Mouse (Mus musculus) forebrain, embryonic 15.5 days (tissue): ENCODE data around the gene Krt36. TPM values are rescaled to one million over a fixed set of nuclear protein-coding genes. Genes with fewer than 3 reads are reported as not detected.

Experiments used
- ATAC-seq: fragments of 200-750 bp; cut with Nextera tagmentation; replicated peaks from 2 replicates; pipeline ENCODE4 v1.8.0; 2017; ENCODE audit warnings: mild to moderate bottlenecking, moderate TSS enrichment, moderate library complexity
- H3K27ac ChIP-seq: fragments of 300-500 bp; sonication (generic); replicated peaks from 2 replicates; pipeline ENCODE4 v1.5.1; 2015; ENCODE audit warnings: mild to moderate bottlenecking, inconsistent platforms
- H3K27me3 ChIP-seq: fragments of 300-500 bp; sonication (generic); 2 replicates; pipeline ENCODE4 v1.6.1; 2015; ENCODE audit warnings: inconsistent platforms
- H3K36me3 ChIP-seq: fragments of 300-500 bp; sonication (generic); 2 replicates; pipeline ENCODE4 v1.6.1; 2015; ENCODE audit warnings: mild to moderate bottlenecking, inconsistent platforms
- H3K4me1 ChIP-seq: fragments of 300-500 bp; sonication (generic); 2 replicates; pipeline ENCODE4 v1.6.1; 2015; ENCODE audit warnings: inconsistent platforms
- H3K4me2 ChIP-seq: fragments of 300-500 bp; sonication (generic); replicated peaks from 2 replicates; pipeline ENCODE4 v1.6.1; 2015; ENCODE audit warnings: mild to moderate bottlenecking, inconsistent platforms
- H3K4me3 ChIP-seq: fragments of 300-500 bp; sonication (generic); 2 replicates; pipeline ENCODE4 v1.5.1; 2015; ENCODE audit warnings: mild to moderate bottlenecking, inconsistent platforms
- H3K9ac ChIP-seq: fragments of 300-500 bp; sonication (generic); replicated peaks from 2 replicates; pipeline ENCODE4 v1.6.1; 2015; ENCODE audit warnings: mild to moderate bottlenecking, inconsistent platforms
- H3K9me3 ChIP-seq: fragments of 300-500 bp; sonication (generic); 2 replicates; pipeline ENCODE4 v1.6.1; 2016; ENCODE audit warnings: inconsistent platforms
- WGBS: fragments of 180-500 bp; shearing (Covaris S2); methylation state at CpG from one replicate; pipeline ENCODE4 v1.1.7; 2015; ENCODE audit warnings: mixed read lengths; 5-methylcytosine and 5-hydroxymethylcytosine counted together
- polyA plus RNA-seq: library from polyadenylated mRNA; unstranded; fragments of >200 nt; fragmentation: Nextera tagmentation; extraction: Ambion mirVana; gene quantifications from 2 replicates; pipeline ENCODE4 v1.2.1, GENCODE M21; 2015

The Krt36 gene
- polyA plus RNA-seq: not detected in 2 replicates

DNA sequence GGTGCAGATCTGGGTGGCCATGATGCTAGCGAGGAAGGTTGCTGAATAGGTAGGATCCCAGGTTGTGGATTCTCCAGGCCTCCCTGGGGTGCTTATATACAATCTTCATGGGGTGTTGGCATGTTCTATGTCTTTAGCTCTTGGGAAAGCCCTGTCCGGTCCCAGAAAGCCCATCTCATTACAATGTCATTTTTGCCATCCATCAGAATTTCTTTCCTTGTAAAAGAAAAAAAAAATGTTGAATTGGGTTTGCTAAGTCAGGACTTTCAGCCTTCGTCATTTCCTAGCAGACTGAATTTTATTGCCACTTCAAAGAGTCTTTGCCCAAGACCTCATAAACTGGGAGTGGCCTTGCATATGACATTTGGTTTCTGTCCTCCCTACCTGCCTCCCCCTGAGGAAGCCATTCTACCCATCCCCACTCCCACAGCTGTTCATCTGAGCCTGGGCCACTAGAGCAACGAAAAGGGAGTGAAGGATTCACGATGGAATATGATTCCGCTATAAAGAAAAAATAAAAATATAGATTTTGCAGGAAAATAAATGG lies at the start of gene Krt36:
TSS of gene Krt36 (minus strand) at position 51 of the 547 bp plus-strand sequence.
- H3K4me3 ChIP-seq: no peak within 1 kb of the TSS
- ATAC-seq: no peak
- H3K9me3 ChIP-seq: no peaks in the 10 kb centered on the region
- H3K4me2 ChIP-seq: no peak within 1 kb of the TSS
- WGBS: 87% methylated on average over 6 of the region's 6 CpGs
- no peak within 1 kb of the TSS for H3K27ac ChIP-seq
- no peaks in the 10 kb centered on the region for H3K27me3 ChIP-seq
- no peaks in the 10 kb centered on the region for H3K36me3 ChIP-seq
- no peaks in the 10 kb centered on the region for H3K4me1 ChIP-seq
- H3K9ac ChIP-seq: no peak within 1 kb of the TSS

DNA sequence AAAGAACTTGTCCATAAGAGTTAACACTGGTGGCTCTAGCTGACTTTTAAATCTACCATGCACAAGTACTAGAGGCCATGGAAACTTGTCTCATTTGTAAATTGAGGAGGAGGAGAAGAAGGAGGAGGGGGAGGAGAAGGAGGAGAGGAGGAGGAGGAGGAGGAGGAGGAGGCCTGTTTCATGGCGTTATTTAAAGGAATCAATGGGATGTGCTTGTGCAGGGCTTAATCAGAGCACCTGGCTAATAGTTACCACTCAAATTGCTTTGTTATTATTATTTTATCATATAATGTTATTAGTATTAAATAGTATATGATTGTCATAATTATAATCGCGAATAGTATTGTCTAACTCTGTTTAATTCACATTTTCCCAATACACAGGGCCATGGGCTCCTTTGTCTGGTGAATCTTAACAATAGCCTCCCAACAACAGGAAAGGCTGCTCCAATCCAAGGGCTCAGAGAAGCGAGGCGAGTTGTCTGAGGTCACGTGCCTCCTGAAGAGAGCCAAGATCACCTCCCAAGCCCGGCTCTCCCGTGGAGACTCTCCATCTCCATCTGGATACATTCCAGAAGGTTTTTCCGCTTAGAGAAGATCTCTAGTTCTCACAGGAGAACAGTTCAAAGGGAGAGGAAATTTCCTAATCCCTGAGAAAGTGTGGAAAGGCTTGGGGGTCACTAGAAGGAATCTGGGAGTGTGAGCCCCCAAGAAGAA lies 43.3 kb upstream of the Krt36 start, which contains the start of gene Krt19:
TSS of gene Krt19 (minus strand) at position 51 of the 716 bp plus-strand sequence.
- Histone ChIP-seq H3K4me2 (no peak within 1 kb of the TSS), H3K36me3 (no peaks in the 10 kb centered on the region), H3K9ac (no peak within 1 kb of the TSS), H3K9me3 (no peaks in the 10 kb centered on the region), H3K27ac (no peak within 1 kb of the TSS), H3K4me3 (no peak within 1 kb of the TSS), H3K27me3 (peaks cover 29% of the 10 kb centered on the region), H3K4me1 (0 out of 2 replicates have a peak, but pooled peaks cover 6% of the 10 kb centered on the region)
- WGBS: 44% methylated on average over 9 of the region's 9 CpGs
- no peak for ATAC-seq

DNA sequence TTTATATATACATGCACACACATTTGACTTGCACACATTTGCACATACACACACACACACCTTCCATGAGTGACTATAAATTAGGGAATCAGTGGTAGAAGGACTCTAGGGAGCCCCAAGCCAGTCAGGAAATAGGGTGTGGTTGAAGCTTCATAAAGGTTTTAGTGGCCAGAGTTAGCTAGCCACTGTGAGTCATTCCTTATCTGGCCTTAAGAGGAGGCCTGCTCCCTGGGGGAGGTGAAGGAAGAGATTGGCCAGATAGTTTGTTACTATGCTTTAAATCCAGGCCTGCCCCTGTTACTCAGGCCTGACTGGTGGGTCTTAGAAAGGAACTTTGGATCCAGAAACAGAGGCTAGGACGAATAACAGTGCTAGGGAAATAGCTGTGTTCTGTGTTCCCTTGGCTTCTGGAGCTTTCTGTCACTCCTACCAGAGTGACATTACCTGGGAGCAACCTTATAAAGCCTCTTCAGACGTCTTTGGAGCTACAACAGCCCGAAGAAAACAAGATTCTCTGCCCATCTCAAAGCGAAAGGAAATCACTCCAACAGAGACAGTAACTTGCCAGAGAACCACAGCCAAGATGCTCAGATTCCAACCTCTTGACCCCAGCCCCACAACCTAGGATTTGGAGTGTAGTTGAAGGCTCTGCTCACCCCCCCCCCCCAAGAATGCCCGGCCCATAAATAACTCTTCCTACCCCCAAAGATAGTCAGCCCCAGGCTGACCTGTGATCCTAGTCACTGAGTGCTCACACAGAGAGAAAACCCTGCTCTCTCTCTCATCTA lies 42.3 kb upstream of the Krt36 start:
- Histone ChIP-seq H3K27me3 (peaks cover 29% of the 10 kb centered on the region), H3K36me3 (no peaks in the 10 kb centered on the region), H3K9ac (no peak overlapping the region), H3K4me1 (0 out of 2 replicates have a peak, but pooled peaks cover 6% of the 10 kb centered on the region), H3K9me3 (no peaks in the 10 kb centered on the region), H3K4me2 (no peak overlapping the region), H3K4me3 (no peak overlapping the region), H3K27ac (no peak overlapping the region)
- ATAC-seq: no peak
- WGBS: 68% methylated on average over 5 of the region's 5 CpGs

DNA sequence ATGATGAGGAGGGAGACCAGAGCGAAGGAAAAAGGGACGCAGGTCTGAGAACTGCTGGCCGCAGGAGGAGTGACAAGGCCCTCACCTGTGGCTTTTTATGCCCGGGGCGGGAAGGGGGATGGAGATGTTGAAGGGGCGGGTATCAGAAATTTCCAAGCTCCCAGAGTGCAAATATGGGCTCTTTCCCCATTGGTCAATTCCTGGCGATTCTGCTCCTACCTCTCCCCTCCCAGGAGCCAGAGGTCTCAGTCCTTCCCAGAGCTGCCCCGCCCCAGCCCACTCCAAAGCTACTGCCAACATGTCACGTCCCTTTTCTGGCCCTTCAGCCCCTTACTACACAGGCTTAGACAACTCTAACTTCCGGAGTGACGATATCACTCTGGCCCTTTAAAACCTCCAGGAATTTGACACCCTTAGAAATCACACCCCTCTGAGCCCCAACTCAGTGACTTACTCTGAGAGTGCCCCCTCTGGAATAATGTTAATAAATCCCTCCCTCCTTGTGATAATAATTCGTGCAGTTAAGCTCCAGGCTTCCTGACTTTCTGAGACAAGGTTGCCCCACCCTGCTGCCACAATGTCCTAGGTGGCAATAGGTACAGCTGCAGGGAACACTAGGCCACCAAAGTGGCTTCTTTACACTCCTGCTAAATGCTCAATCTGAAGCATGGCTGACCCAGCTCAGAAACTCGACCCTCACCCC lies 40.6 kb upstream of the Krt36 start:
- Histone ChIP-seq H3K9ac (no peak overlapping the region), H3K4me2 (peak overlapping the region; percentile 26; the same call in 1 of the 2 replicates), H3K36me3 (no peaks in the 10 kb centered on the region), H3K4me3 (0 out of 2 replicates have a peak overlapping the region, but pooled peaks have one; percentile 7), H3K9me3 (no peaks in the 10 kb centered on the region), H3K27ac (no peak overlapping the region), H3K4me1 (0 out of 2 replicates have a peak, but pooled peaks cover 6% of the 10 kb centered on the region), H3K27me3 (peaks cover 29% of the 10 kb centered on the region)
- no peak for ATAC-seq
- WGBS: 4% methylated on average over 13 of the region's 13 CpGs

DNA sequence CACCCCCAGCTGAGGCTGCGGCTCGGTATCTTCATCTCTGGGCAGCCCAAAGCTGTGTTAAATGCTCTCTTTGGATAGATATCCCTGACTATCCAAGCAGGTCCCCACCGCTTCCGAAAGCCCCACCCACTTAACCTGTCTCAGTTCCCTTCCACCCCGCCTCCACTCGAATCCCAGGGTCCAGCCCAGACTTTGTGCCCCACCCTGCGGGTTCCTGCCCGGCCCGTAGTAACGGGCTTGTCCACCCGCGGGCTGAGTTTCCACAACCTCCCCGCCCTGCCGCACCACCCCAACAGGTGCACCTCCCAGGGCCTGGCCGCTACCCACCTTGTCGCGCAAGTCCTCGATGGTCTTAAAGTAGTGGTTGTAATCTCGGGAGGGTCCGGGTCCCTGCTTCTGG lies 39.7 kb upstream of the Krt36 start:
- under 1% methylated on average over 20 of the region's 20 CpGs for WGBS

DNA sequence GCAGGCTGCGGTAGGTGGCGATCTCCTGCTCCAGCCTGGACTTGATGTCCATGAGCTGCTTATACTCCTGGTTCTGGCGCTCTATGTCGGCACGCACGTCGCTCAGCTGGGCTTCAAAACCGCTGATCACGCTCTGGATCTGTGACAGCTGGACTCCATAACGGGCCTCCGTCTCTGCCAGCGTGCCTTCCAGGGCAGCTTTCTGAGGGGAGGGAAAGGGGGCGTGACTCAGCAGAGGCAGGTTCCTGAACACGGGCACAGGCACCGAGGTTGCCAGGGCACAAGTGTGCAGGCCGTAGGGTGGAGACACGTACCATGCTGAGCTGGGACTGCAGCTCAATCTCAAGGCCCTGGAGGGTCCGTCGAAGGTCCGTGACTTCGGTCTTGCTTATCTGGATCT lies 35.5 kb upstream of the Krt36 start:
- H3K27me3 ChIP-seq: peaks cover 21% of the 10 kb centered on the region; the same call in 1 of the 2 replicates
- WGBS: 82% methylated on average over 21 of the region's 21 CpGs
- H3K36me3 ChIP-seq: no peaks in the 10 kb centered on the region
- H3K4me1 ChIP-seq: peaks cover 20% of the 10 kb centered on the region
- H3K4me3 ChIP-seq: no peak overlapping the region
- H3K4me2 ChIP-seq: no peak overlapping the region
- H3K9me3 ChIP-seq: no peaks in the 10 kb centered on the region
- no peak overlapping the region for H3K27ac ChIP-seq
- ATAC-seq: no peak
- H3K9ac ChIP-seq: no peak overlapping the region

More for the DNA sequence above, 39.7 kb upstream of the Krt36 start:
- Histone ChIP-seq H3K4me1 (0 out of 2 replicates have a peak, but pooled peaks cover 6% of the 10 kb centered on the region), H3K4me3 (0 out of 2 replicates have a peak overlapping the region, but pooled peaks have one; percentile 7), H3K27me3 (peaks cover 29% of the 10 kb centered on the region), H3K9ac (no peak overlapping the region), H3K9me3 (no peaks in the 10 kb centered on the region), H3K36me3 (no peaks in the 10 kb centered on the region), H3K27ac (no peak overlapping the region), H3K4me2 (peak overlapping the region; percentile 26)
- ATAC-seq: no peak

DNA sequence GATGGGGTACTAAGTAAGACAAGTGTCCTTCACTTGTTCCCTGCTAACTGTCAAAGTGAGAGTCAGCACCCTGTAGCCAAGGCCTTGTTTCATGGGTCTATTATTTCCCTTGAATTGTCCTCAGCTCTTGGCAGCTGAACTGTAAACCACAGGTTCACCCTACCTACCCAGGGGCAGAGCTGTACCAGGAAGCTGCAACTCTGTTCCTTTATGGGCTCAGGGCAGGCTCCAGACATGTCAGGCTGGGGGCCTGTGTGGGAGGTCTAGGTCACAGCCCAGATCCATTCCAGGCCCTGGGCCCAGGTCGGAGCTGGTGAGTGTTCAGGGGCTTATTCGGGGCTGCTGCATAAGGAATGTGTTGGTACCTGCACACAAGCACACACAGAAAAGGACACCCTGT lies 34.0 kb upstream of the Krt36 start:
- ATAC-seq: no peak

DNA sequence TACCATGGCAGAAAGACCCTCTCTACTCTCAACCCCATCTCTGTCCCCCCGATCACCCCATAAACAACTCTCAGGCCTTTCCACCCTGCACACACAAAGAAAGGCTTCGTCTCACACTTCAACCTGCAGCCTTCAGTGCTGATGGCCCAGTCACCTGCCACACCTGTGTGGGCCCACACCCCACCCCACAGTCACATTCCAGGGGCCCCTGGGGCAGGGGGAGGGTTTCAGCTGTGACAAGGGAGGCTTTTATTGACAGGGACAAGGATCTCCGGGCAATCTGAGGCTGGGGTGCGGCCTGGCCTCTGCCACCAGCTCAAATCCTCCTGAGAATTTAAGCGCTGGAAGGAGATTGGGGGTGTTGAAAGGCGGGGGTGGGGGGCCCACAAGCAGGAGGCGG lies 33.4 kb upstream of the Krt36 start:
- Histone ChIP-seq H3K4me3 (no peak overlapping the region), H3K27me3 (peaks cover under 1% of the 10 kb centered on the region; the same call in 1 of the 2 replicates), H3K27ac (no peak overlapping the region), H3K9me3 (no peaks in the 10 kb centered on the region), H3K4me2 (no peak overlapping the region), H3K4me1 (peaks cover 14% of the 10 kb centered on the region), H3K36me3 (no peaks in the 10 kb centered on the region), H3K9ac (no peak overlapping the region)
- ATAC-seq: no peak
- 50% methylated on average over 7 of the region's 7 CpGs for WGBS

More for the DNA sequence above, 34.0 kb upstream of the Krt36 start:
- Histone ChIP-seq H3K4me3 (no peak overlapping the region), H3K36me3 (no peaks in the 10 kb centered on the region), H3K4me2 (no peak overlapping the region), H3K27me3 (peaks cover 6% of the 10 kb centered on the region; the same call in 1 of the 2 replicates), H3K27ac (no peak overlapping the region), H3K9me3 (no peaks in the 10 kb centered on the region), H3K4me1 (peaks cover 14% of the 10 kb centered on the region), H3K9ac (no peak overlapping the region)
- WGBS: 79% methylated on average over 2 of the region's 2 CpGs

DNA sequence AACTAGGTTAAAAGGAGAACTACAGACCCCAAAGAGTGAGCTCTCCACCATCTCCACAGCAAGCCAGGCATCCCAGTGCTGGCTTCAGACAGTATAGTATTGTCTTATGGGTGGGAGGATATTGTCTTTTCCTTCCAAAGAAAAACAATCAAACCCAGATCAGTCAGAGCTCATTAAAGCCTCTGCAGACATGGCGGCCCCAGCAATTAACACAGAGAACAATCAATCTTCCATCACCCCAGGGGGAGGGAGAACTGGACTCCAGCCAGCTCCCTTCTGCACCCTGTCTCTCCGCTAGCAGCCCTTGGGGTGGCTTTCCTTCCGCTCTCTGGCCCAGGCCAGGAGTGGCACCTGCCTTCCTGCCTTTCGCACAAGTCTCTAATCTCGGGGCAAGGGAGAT lies 32.3 kb upstream of the Krt36 start:
- WGBS: 24% methylated on average over 5 of the region's 5 CpGs
- Histone ChIP-seq H3K27ac (no peak overlapping the region), H3K4me1 (peaks cover 14% of the 10 kb centered on the region), H3K4me3 (no peak overlapping the region), H3K4me2 (no peak overlapping the region), H3K27me3 (no peaks in the 10 kb centered on the region), H3K9ac (no peak overlapping the region), H3K9me3 (no peaks in the 10 kb centered on the region), H3K36me3 (no peaks in the 10 kb centered on the region)
- ATAC-seq: peak; percentile 53

DNA sequence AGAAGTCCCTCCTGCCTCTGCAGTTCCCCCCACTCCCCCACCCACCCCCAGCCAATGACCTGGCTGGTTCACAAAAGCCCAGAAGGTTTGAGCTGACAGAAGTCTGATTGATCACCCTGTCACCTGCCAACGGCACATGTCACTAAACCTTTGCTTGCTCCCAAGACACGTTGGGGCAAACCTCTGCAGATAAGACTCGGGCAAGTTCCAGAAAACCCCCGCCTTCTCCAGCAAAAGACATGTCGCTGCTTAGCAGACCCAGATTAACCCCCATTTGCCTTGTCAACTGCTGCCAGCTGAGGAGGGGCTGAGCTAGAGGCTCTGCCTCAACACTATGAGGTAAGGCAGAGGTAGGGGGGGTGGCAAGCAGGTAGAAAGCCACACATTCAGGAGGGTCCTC lies 31.1 kb upstream of the Krt36 start:
- ATAC-seq: no peak
- peaks cover 14% of the 10 kb centered on the region for H3K4me1 ChIP-seq
- 51% methylated on average over 5 of the region's 5 CpGs for WGBS

DNA sequence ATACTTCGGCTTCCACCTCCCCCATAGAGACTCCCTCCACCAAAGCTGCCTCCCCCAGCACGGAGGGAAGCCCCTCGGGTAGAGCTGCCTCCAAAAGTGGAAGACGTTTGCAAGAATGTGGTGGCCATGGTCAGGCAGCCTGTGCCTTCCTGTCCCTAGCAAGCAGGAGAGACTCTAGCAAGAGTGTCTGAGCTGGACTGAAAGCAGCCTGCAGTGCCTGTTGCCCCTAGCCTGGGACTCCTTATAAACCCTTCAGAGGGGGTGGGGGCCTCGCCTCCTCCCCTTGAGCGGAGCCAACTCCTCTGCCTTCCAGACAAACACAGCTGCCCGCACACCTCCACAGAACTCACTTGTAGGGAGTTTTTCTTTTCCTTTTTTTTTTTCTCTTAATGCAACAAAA lies 30.3 kb upstream of the Krt36 start, which contains the start of gene Krt15:
TSS of gene Krt15 (minus strand) at position 198 of the 400 bp plus-strand sequence.
- ATAC-seq: no peak
- 77% methylated on average over 7 of the region's 7 CpGs for WGBS
- Histone ChIP-seq H3K9me3 (no peaks in the 10 kb centered on the region), H3K4me1 (peaks cover 14% of the 10 kb centered on the region), H3K27me3 (no peaks in the 10 kb centered on the region), H3K9ac (no peak within 1 kb of the TSS), H3K27ac (no peak within 1 kb of the TSS), H3K4me2 (no peak within 1 kb of the TSS), H3K36me3 (no peaks in the 10 kb centered on the region), H3K4me3 (no peak within 1 kb of the TSS)

More for the DNA sequence above, 31.1 kb upstream of the Krt36 start:
- Histone ChIP-seq H3K36me3 (no peaks in the 10 kb centered on the region), H3K27me3 (no peaks in the 10 kb centered on the region), H3K9me3 (no peaks in the 10 kb centered on the region), H3K4me2 (no peak overlapping the region), H3K4me3 (no peak overlapping the region), H3K27ac (no peak overlapping the region), H3K9ac (no peak overlapping the region)
